Mouse (Mus musculus) midbrain, embryonic 11.5 days (tissue): Measurements from ENCODE around the gene Pitpnm2. TPM values are rescaled to one million over a fixed set of nuclear protein-coding genes. Genes with fewer than 3 reads are reported as not detected.

Experiments used
- ATAC-seq: fragments of 200-750 bp; cut with Nextera tagmentation; 2 replicates; pipeline ENCODE4 v1.8.0; 2017; ENCODE audit warnings: moderate TSS enrichment, moderate library complexity; ENCODE audit not compliant: low FRiP score
- DNase-seq: peaks from one replicate; pipeline ENCODE4 v3.0.0; 2015; ENCODE audit warnings: low spot score; ENCODE audit errors: missing footprints
- H3K27ac ChIP-seq: fragments of 300-500 bp; sonication (generic); 2 replicates; pipeline ENCODE4 v1.5.1; 2014; ENCODE audit warnings: low read depth, low read length
- H3K27me3 ChIP-seq: fragments of 300-500 bp; sonication (generic); 2 replicates; pipeline ENCODE4 v1.6.1; 2014; ENCODE audit warnings: mild to moderate bottlenecking, low read length, moderate library complexity, mixed read lengths; ENCODE audit not compliant: control insufficient read depth, insufficient read depth
- H3K36me3 ChIP-seq: fragments of 300-500 bp; sonication (generic); 2 replicates; pipeline ENCODE4 v1.6.1; 2014; ENCODE audit warnings: mild to moderate bottlenecking, low read length, moderate library complexity, mixed read lengths; ENCODE audit not compliant: control insufficient read depth, insufficient read depth
- H3K4me1 ChIP-seq: fragments of 300-500 bp; sonication (generic); 2 replicates; pipeline ENCODE4 v1.6.1; 2014; ENCODE audit warnings: low read length; ENCODE audit not compliant: control insufficient read depth, insufficient read depth
- H3K4me2 ChIP-seq: fragments of 300-500 bp; sonication (generic); 2 replicates; pipeline ENCODE4 v1.6.1; 2014; ENCODE audit warnings: mild to moderate bottlenecking, moderate library complexity
- H3K4me3 ChIP-seq: fragments of 300-500 bp; sonication (generic); 2 replicates; pipeline ENCODE4 v1.5.1; 2014; ENCODE audit warnings: low read depth, low read length
- H3K9ac ChIP-seq: fragments of 300-500 bp; sonication (generic); 2 replicates; pipeline ENCODE4 v1.6.1; 2014; ENCODE audit warnings: low read length
- H3K9me3 ChIP-seq: fragments of 300-500 bp; sonication (generic); 2 replicates; pipeline ENCODE4 v1.6.1; 2016; ENCODE audit warnings: low read length; ENCODE audit not compliant: control insufficient read depth
- WGBS: fragments of 180-500 bp; shearing (Covaris S2); extraction: QIAGEN DNeasy Blood & Tissue Kit; methylation state at CpG from one replicate; pipeline ENCODE4 v1.1.7; 2014; 5-methylcytosine and 5-hydroxymethylcytosine counted together
- polyA plus RNA-seq: library from polyadenylated mRNA; unstranded; fragments of >200 nt; fragmentation: Nextera tagmentation; extraction: Ambion mirVana; gene quantifications from 2 replicates; pipeline ENCODE4 v1.2.1, GENCODE M21; 2014

The Pitpnm2 gene
- polyA plus RNA-seq, 1 experiment from 2014 or later = 4.6 TPM

- DNase-seq = no peak
- 58% methylated on average over 10 of the region's 10 CpGs for WGBS
Observed at GRCm38 (mm10) chr5:124192726-124193285, 56.8 kb downstream of the Pitpnm2 start.

GRCm38 (mm10) chr5:124192251-124192710, 57.3 kb downstream of the Pitpnm2 start:
- no peaks in the 10 kb centered on the region for H3K9me3 ChIP-seq
- no peaks in the 10 kb centered on the region for H3K27me3 ChIP-seq
- ATAC-seq (no peak), DNase-seq (no peak)
- no peak overlapping the region for H3K27ac ChIP-seq
- peaks cover 21% of the 10 kb centered on the region for H3K4me1 ChIP-seq
- no peak overlapping the region for H3K4me2 ChIP-seq
- H3K9ac ChIP-seq = no peak overlapping the region
- H3K36me3 ChIP-seq = no peaks in the 10 kb centered on the region
- H3K4me3 ChIP-seq = no peak overlapping the region
- 91% methylated on average over 7 of the region's 7 CpGs for WGBS

More at GRCm38 (mm10) chr5:124192726-124193285, 56.8 kb downstream of the Pitpnm2 start:
- H3K4me2 ChIP-seq = no peak overlapping the region
- H3K9ac ChIP-seq = peak overlapping the region; percentile 27; the same call in 1 of the 2 replicates
- H3K27ac ChIP-seq = no peak overlapping the region; the same call in 1 of the 2 replicates
- H3K4me3 ChIP-seq = no peak overlapping the region
- H3K9me3 ChIP-seq = no peaks in the 10 kb centered on the region
- H3K36me3 ChIP-seq = no peaks in the 10 kb centered on the region
- ATAC-seq = no peak
- H3K4me1 ChIP-seq = peaks cover 15% of the 10 kb centered on the region
- H3K27me3 ChIP-seq = no peaks in the 10 kb centered on the region

- DNase-seq = no peak
- no peak for ATAC-seq
- Histone ChIP-seq H3K36me3 (no peaks in the 10 kb centered on the region), H3K27ac (no peak overlapping the region), H3K4me2 (no peak overlapping the region), H3K9me3 (no peaks in the 10 kb centered on the region), H3K4me3 (no peak overlapping the region), H3K4me1 (peaks cover 40% of the 10 kb centered on the region), H3K27me3 (no peaks in the 10 kb centered on the region), H3K9ac (no peak overlapping the region)
- WGBS = 84% methylated on average over 10 of the region's 10 CpGs
Observed at GRCm38 (mm10) chr5:124190146-124190870, 59.3 kb downstream of the Pitpnm2 start.

- Histone ChIP-seq H3K36me3 (no peaks in the 10 kb centered on the region), H3K9ac (no peak overlapping the region), H3K27me3 (no peaks in the 10 kb centered on the region), H3K4me1 (peaks cover 43% of the 10 kb centered on the region), H3K27ac (no peak overlapping the region), H3K4me3 (no peak overlapping the region), H3K4me2 (no peak overlapping the region), H3K9me3 (no peaks in the 10 kb centered on the region)
- ATAC-seq = no peak
- no peak for DNase-seq
- 91% methylated on average over 4 of the region's 4 CpGs for WGBS
Observed at GRCm38 (mm10) chr5:124189572-124189981, 60.0 kb downstream of the Pitpnm2 start.

GRCm38 (mm10) chr5:124187508-124188311, 61.9 kb downstream of the Pitpnm2 start:
- Histone ChIP-seq H3K4me1 (peaks cover 41% of the 10 kb centered on the region), H3K4me3 (peak overlapping the region; percentile 9)
- no peak; the same call in 1 of the 2 replicates for ATAC-seq

GRCm38 (mm10) chr5:124186981-124187507, 62.5 kb downstream of the Pitpnm2 start:
- peaks cover 41% of the 10 kb centered on the region for H3K4me1 ChIP-seq
- 9% methylated on average over 21 of the region's 22 CpGs for WGBS
- H3K27me3 ChIP-seq = no peaks in the 10 kb centered on the region
- ATAC-seq (peak; percentile 76), DNase-seq (peak; percentile 93)
- H3K4me3 ChIP-seq = peak overlapping the region; percentile 9
- peak overlapping the region; percentile 55 for H3K9ac ChIP-seq
- H3K4me2 ChIP-seq = peak overlapping the region; percentile 54
- no peaks in the 10 kb centered on the region for H3K9me3 ChIP-seq
- peak overlapping the region; percentile 57; the same call in 1 of the 2 replicates for H3K27ac ChIP-seq
- H3K36me3 ChIP-seq = no peaks in the 10 kb centered on the region

More at GRCm38 (mm10) chr5:124187508-124188311, 61.9 kb downstream of the Pitpnm2 start:
- WGBS = 60% methylated on average over 12 of the region's 12 CpGs
- no peak for DNase-seq
- Histone ChIP-seq H3K4me2 (peak overlapping the region; percentile 54), H3K27me3 (no peaks in the 10 kb centered on the region), H3K9me3 (no peaks in the 10 kb centered on the region), H3K9ac (peak overlapping the region; percentile 55), H3K27ac (peak overlapping the region; percentile 30; the same call in 1 of the 2 replicates), H3K36me3 (no peaks in the 10 kb centered on the region)

- peak overlapping the region; percentile 57; the same call in 1 of the 2 replicates for H3K27ac ChIP-seq
- 54% methylated on average over 10 of the region's 10 CpGs for WGBS
Observed at GRCm38 (mm10) chr5:124186465-124186854, 63.1 kb downstream of the Pitpnm2 start.

GRCm38 (mm10) chr5:124185706-124186464, 63.7 kb downstream of the Pitpnm2 start:
- peak overlapping the region; percentile 21 for H3K4me3 ChIP-seq
- peak overlapping the region; percentile 54 for H3K4me2 ChIP-seq
- H3K27me3 ChIP-seq = no peaks in the 10 kb centered on the region
- WGBS = 61% methylated on average over 15 of the region's 15 CpGs
- peak overlapping the region; percentile 42 for H3K27ac ChIP-seq
- no peaks in the 10 kb centered on the region for H3K9me3 ChIP-seq
- peak; percentile 8; the same call in 1 of the 2 replicates for ATAC-seq
- H3K9ac ChIP-seq = peak overlapping the region; percentile 51
- DNase-seq = no peak
- H3K4me1 ChIP-seq = peaks cover 41% of the 10 kb centered on the region
- no peaks in the 10 kb centered on the region for H3K36me3 ChIP-seq

More at GRCm38 (mm10) chr5:124186465-124186854, 63.1 kb downstream of the Pitpnm2 start:
- H3K4me1 ChIP-seq = peaks cover 41% of the 10 kb centered on the region
- no peaks in the 10 kb centered on the region for H3K9me3 ChIP-seq
- H3K36me3 ChIP-seq = no peaks in the 10 kb centered on the region
- peak overlapping the region; percentile 55; the same call in 1 of the 2 replicates for H3K9ac ChIP-seq
- peak overlapping the region; percentile 54 for H3K4me2 ChIP-seq
- DNase-seq (peak; percentile 91), ATAC-seq (peak; percentile 23; the same call in 1 of the 2 replicates)
- no peaks in the 10 kb centered on the region for H3K27me3 ChIP-seq
- H3K4me3 ChIP-seq = peak overlapping the region; percentile 9; the same call in 1 of the 2 replicates
